Mouse (Mus musculus): ENCODE results near the gene Sox12.

DNA sequence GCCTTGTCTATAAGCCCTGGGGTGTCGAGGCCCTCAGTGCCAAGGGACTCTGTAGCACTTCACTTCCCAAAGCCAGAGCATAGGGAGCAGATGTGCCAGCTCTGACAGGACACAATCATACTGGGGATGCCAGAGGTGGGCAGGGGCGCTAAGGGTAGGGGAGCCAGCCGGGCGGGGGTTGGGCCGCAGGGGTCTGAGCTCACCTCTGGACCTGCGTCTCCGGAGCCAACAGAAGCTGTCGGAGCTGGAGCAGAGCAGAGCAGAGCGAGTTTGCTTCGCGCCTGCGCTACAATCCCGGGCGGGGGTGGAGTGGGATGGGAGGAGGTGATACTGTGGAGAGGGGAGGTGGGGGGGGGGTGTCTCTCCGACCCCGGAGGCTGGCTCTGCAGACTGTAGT lies 21.5 kb downstream of the Sox12 start, which contains the start of gene Nrsn2:
- TF ChIP-seq POLR2A (IDR thresholded peaks at IDR 0.05; ENCODE audit: extremely low read depth, insufficient read depth, low read length) (peak; percentile 32; the same call in 1 of the 2 replicates), CTCF (IDR thresholded peaks at IDR 0.05; ENCODE audit: extremely low read depth, insufficient read depth, low read length) (no peak)

Measured in cortical plate, adult 2 months (tissue).